Mouse (Mus musculus) MEL (cell line): ENCODE data around the gene Cog6. TPM values are rescaled to one million over a fixed set of nuclear protein-coding genes. Genes with fewer than 3 reads are reported as not detected.

Experiments
- DNase-seq: peaks from one replicate; pipeline ENCODE4 v3.0.0; 2011; ENCODE audit warnings: low read depth, low spot score
- H3K27ac ChIP-seq: 2 replicates; pipeline ENCODE4 v1.5.1; 2012; ENCODE audit warnings: low read depth, mild to moderate bottlenecking, control low read depth, low read length, moderate library complexity; ENCODE audit not compliant: control insufficient read depth
- H3K27me3 ChIP-seq, 2 experiments: fragments of 150-350 bp in 1 of 2; sonication (generic) in 1 of 2; 2 replicates each; pipeline ENCODE4 v1.6.1; 2012; ENCODE audit warnings: low read length in 2 of 2, mild to moderate bottlenecking in 2 of 2, improper control_type of control experiment in 1 of 2, moderate library complexity in 1 of 2; ENCODE audit not compliant: insufficient read depth in 2 of 2, control insufficient read depth in 1 of 2
- H3K36me3 ChIP-seq, 2 experiments: 2 replicates each; pipeline ENCODE4 v1.6.1; 2012 to 2014; ENCODE audit warnings: low read length in 2 of 2, improper control_type of control experiment in 1 of 2, inconsistent platforms in 1 of 2, mild to moderate bottlenecking in 1 of 2; ENCODE audit not compliant: insufficient read depth in 2 of 2, control insufficient read depth in 1 of 2
- H3K4me1 ChIP-seq, 2 experiments: fragments of 150-350 bp in 1 of 2; sonication (generic) in 1 of 2; 2 replicates each; pipeline ENCODE4 v1.6.1; 2012; ENCODE audit warnings: low read length in 2 of 2, improper control_type of control experiment in 1 of 2, mild to moderate bottlenecking in 1 of 2; ENCODE audit not compliant: insufficient read depth in 2 of 2, control insufficient read depth in 1 of 2
- H3K4me3 ChIP-seq, 2 experiments: fragments of 150-350 bp in 1 of 2; sonication (generic) in 1 of 2; 2 replicates each; pipeline ENCODE4 v1.5.1; 2012; ENCODE audit warnings: low read depth in 2 of 2, low read length in 2 of 2, mild to moderate bottlenecking in 2 of 2, moderate library complexity in 2 of 2, control low read depth in 1 of 2, improper control_type of control experiment in 1 of 2; ENCODE audit not compliant: control insufficient read depth in 1 of 2, insufficient read depth in 1 of 2
- H3K79me2 ChIP-seq: 2 replicates; pipeline ENCODE4 v1.6.1; 2012; ENCODE audit warnings: mild to moderate bottlenecking, low read length, moderate library complexity; ENCODE audit not compliant: control insufficient read depth, poor library complexity, insufficient read depth
- H3K9ac ChIP-seq: 2 replicates; pipeline ENCODE4 v1.6.1; 2012; ENCODE audit warnings: low read depth, mild to moderate bottlenecking, control low read depth, low read length, moderate library complexity; ENCODE audit not compliant: control insufficient read depth, poor library complexity, severe bottlenecking
- H3K9me3 ChIP-seq: fragments of 150-350 bp; sonication (generic); replicated peaks from 2 replicates; pipeline ENCODE4 v1.6.1; 2012; ENCODE audit warnings: mild to moderate bottlenecking, low read length, improper control_type of control experiment, moderate library complexity; ENCODE audit not compliant: insufficient read depth
- BHLHE40 ChIP-seq: IDR thresholded peaks from 2 replicates; pipeline ENCODE4 v1.6.1; 2012; ENCODE audit warnings: low read depth, mild to moderate bottlenecking, inconsistent platforms, low read length, improper control_type of control experiment, borderline replicate concordance
- CHD2 ChIP-seq: IDR thresholded peaks from 2 replicates; pipeline ENCODE4 v1.6.1; 2011; ENCODE audit warnings: low read length, improper control_type of control experiment
- E2F4 ChIP-seq: IDR thresholded peaks from 2 replicates; pipeline ENCODE4 v1.6.1; 2011; ENCODE audit warnings: low read depth, low read length, improper control_type of control experiment, borderline replicate concordance
- ELF1 ChIP-seq: IDR thresholded peaks from 2 replicates; pipeline ENCODE4 v1.6.1; 2014; ENCODE audit warnings: low read depth, mild to moderate bottlenecking, inconsistent platforms, low read length, improper control_type of control experiment, moderate library complexity
- EP300 ChIP-seq, 2 experiments: IDR thresholded peaks; 2 replicates each; pipeline ENCODE4 v1.6.1; 2011; ENCODE audit warnings: improper control_type of control experiment in 2 of 2, low read length in 2 of 2, low read depth in 1 of 2, mild to moderate bottlenecking in 1 of 2
- ETS1 ChIP-seq: IDR thresholded peaks from 2 replicates; pipeline ENCODE4 v1.6.1; 2012; ENCODE audit warnings: low read depth, mild to moderate bottlenecking, inconsistent platforms, low read length, improper control_type of control experiment, moderate library complexity
- GABPA ChIP-seq: IDR thresholded peaks from 2 replicates; pipeline ENCODE4 v1.6.1; 2012; ENCODE audit warnings: low read depth, mild to moderate bottlenecking, inconsistent platforms, low read length, improper control_type of control experiment, moderate library complexity
- GATA1 ChIP-seq: IDR thresholded peaks from 2 replicates; pipeline ENCODE4 v1.6.1; 2011; ENCODE audit warnings: low read depth, low read length, improper control_type of control experiment
- HCFC1 ChIP-seq: IDR thresholded peaks from 2 replicates; pipeline ENCODE4 v1.6.1; 2012; ENCODE audit warnings: low read depth, mild to moderate bottlenecking, inconsistent platforms, low read length, improper control_type of control experiment, moderate library complexity
- JUND ChIP-seq: IDR thresholded peaks from 2 replicates; pipeline ENCODE4 v1.6.1; 2011; ENCODE audit warnings: low read depth, mild to moderate bottlenecking, improper control_type of control experiment, low read length
- KAT2A ChIP-seq: conservative IDR thresholded peaks from 2 replicates; pipeline ENCODE4 v1.6.1; 2012; ENCODE audit warnings: low read depth, low read length, improper control_type of control experiment, inconsistent platforms
- MAX ChIP-seq: IDR thresholded peaks from 2 replicates; pipeline ENCODE4 v1.6.1; 2011; ENCODE audit warnings: low read length, improper control_type of control experiment
- MEF2A ChIP-seq: IDR thresholded peaks from 2 replicates; pipeline ENCODE4 v1.6.1; 2014; ENCODE audit warnings: low read depth, mild to moderate bottlenecking, inconsistent platforms, low read length, improper control_type of control experiment; ENCODE audit not compliant: poor library complexity, insufficient replicate concordance, severe bottlenecking; ENCODE audit errors: extremely low read depth
- MXI1 ChIP-seq: IDR thresholded peaks from 2 replicates; pipeline ENCODE4 v1.6.1; 2011; ENCODE audit warnings: mild to moderate bottlenecking, low read depth, low read length, improper control_type of control experiment
- MYB ChIP-seq: IDR thresholded peaks from 2 replicates; pipeline ENCODE4 v1.6.1; 2011; ENCODE audit warnings: mild to moderate bottlenecking, low read depth, low read length, improper control_type of control experiment
- MYC ChIP-seq: IDR thresholded peaks from 2 replicates; pipeline ENCODE4 v1.6.1; 2011; ENCODE audit warnings: low read depth, mild to moderate bottlenecking, low read length, improper control_type of control experiment, moderate library complexity
- NELFE ChIP-seq: IDR thresholded peaks from 2 replicates; pipeline ENCODE4 v1.6.1; 2011; ENCODE audit warnings: low read depth, low read length, improper control_type of control experiment
- NRF1 ChIP-seq: IDR thresholded peaks from 2 replicates; pipeline ENCODE4 v1.6.1; 2014; ENCODE audit warnings: low read depth, mild to moderate bottlenecking, inconsistent platforms, low read length, improper control_type of control experiment, moderate library complexity; ENCODE audit not compliant: poor library complexity, insufficient read depth, severe bottlenecking
- POLR2A ChIP-seq, 2 experiments: IDR thresholded peaks; 2 replicates each; pipeline ENCODE4 v1.6.1; 2011 to 2012; ENCODE audit warnings: low read length in 2 of 2, mild to moderate bottlenecking in 2 of 2, control low read depth in 1 of 2, improper control_type of control experiment in 1 of 2, low read depth in 1 of 2, moderate library complexity in 1 of 2; ENCODE audit not compliant: control insufficient read depth in 1 of 2, insufficient read depth in 1 of 2, poor library complexity in 1 of 2
- POLR2AphosphoS5 ChIP-seq: IDR thresholded peaks from 2 replicates; pipeline ENCODE4 v1.6.1; 2012; ENCODE audit warnings: low read depth, borderline replicate concordance, mild to moderate bottlenecking, inconsistent platforms, low read length, moderate library complexity, mixed read lengths
- RAD21 ChIP-seq: IDR thresholded peaks from 2 replicates; pipeline ENCODE4 v1.6.1; 2011; ENCODE audit warnings: mild to moderate bottlenecking, low read depth, low read length, improper control_type of control experiment
- RCOR1 ChIP-seq: IDR thresholded peaks from 2 replicates; pipeline ENCODE4 v1.6.1; 2012; ENCODE audit warnings: low read depth, mild to moderate bottlenecking, inconsistent platforms, low read length, improper control_type of control experiment
- SMC3 ChIP-seq: IDR thresholded peaks from 2 replicates; pipeline ENCODE4 v1.6.1; 2011; ENCODE audit warnings: low read depth, low read length, improper control_type of control experiment
- TCF12 ChIP-seq: IDR thresholded peaks from 2 replicates; pipeline ENCODE4 v1.6.1; 2014; ENCODE audit warnings: low read depth, mild to moderate bottlenecking, inconsistent platforms, low read length, improper control_type of control experiment, moderate library complexity
- UBTF ChIP-seq: IDR thresholded peaks from 2 replicates; pipeline ENCODE4 v1.6.1; 2012; ENCODE audit warnings: low read depth, mild to moderate bottlenecking, inconsistent platforms, low read length, improper control_type of control experiment, moderate library complexity, borderline replicate concordance; ENCODE audit not compliant: insufficient read depth
- ZKSCAN1 ChIP-seq: IDR thresholded peaks from 2 replicates; pipeline ENCODE4 v1.6.1; 2012; ENCODE audit warnings: low read depth, mild to moderate bottlenecking, inconsistent platforms, low read length, improper control_type of control experiment, moderate library complexity
- ZMIZ1 ChIP-seq: IDR thresholded peaks from 2 replicates; pipeline ENCODE4 v1.6.1; 2012; ENCODE audit warnings: low read depth, mild to moderate bottlenecking, inconsistent platforms, low read length, improper control_type of control experiment, moderate library complexity
- polyA plus RNA-seq, 2 experiments: library from polyadenylated mRNA; stranded (reverse) in 1 of 2; unstranded in 1 of 2; fragments of >175 nt in 1 of 2; fragments of >200 nt in 1 of 2; gene quantifications; 2 replicates each; pipeline versions ENCODE4 v1.2.1 to v1.2.4; 2012; ENCODE audit warnings: low replicate concordance in 2 of 2, low read depth in 1 of 2; ENCODE audit not compliant: insufficient read length in 2 of 2, insufficient read depth in 1 of 2, missing spikeins in 1 of 2
- total RNA-seq: library from RNA; depleted of rRNA; stranded (reverse); fragments of 300-350 nt; gene quantifications from 2 replicates; pipeline ENCODE4 v1.2.3, GENCODE M21; 2012

Cog6 gene
- total and polyA plus RNA-seq, 3 experiments = 15.6 to 21.6 TPM; not detected in 1

DNA sequence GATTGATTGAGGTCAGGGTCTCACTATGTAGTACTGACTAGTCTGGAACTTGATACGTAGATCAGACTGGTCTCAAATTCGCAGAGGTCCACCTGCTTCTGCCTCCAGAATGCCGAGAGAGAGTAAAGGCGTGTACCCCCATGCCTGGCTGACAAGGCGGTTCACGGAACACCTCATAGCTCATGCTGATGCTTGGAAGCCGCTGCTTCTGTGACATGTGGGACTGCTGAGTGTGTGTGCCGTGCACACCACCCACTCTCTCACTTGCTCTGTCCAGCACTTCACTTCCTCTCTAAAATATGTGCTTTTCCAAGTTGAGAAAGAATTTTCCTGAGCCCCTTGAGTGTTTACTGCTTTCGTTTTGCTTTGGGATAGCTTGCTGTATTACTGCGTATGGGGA, 39.4 kb upstream of the Cog6 start:
- Histone ChIP-seq H3K27me3 (no peaks in the 10 kb centered on the region; a peak in 1 of 4 replicates), H3K27ac (no peak overlapping the region), H3K4me1 (no peaks in the 10 kb centered on the region), H3K9ac (no peak overlapping the region), H3K4me3 (no peak overlapping the region), H3K36me3 (no peaks in the 10 kb centered on the region), H3K79me2 (no peaks in the 10 kb centered on the region), H3K9me3 (no peaks in the 10 kb centered on the region)
- no peak for TF ChIP-seq NELFE
- TF ChIP-seq UBTF = no peak
- TF ChIP-seq GATA1 = no peak
- no peak for TF ChIP-seq MXI1
- no peak for TF ChIP-seq RCOR1
- TF ChIP-seq ETS1 = no peak
- no peak for TF ChIP-seq CHD2
- TF ChIP-seq ZMIZ1 = no peak
- no peak for TF ChIP-seq ZKSCAN1
- no peak for TF ChIP-seq MYC
- TF ChIP-seq RAD21 = no peak
- TF ChIP-seq E2F4 = no peak
- TF ChIP-seq POLR2A (IDR thresholded peaks at IDR 0.05; ENCODE audit: control insufficient read depth in 1 of 2, insufficient read depth in 1 of 2, low read depth in 1 of 2, low read length in 2 of 2, poor library complexity in 1 of 2) = no peak
- TF ChIP-seq SMC3 = no peak
- TF ChIP-seq TCF12 = no peak
- no peak for TF ChIP-seq MYB
- no peak for TF ChIP-seq ELF1
- no peak for TF ChIP-seq EP300 (IDR thresholded peaks at IDR 0.05; ENCODE audit: low read depth in 1 of 2, low read length in 2 of 2)
- no peak for DNase-seq

DNA sequence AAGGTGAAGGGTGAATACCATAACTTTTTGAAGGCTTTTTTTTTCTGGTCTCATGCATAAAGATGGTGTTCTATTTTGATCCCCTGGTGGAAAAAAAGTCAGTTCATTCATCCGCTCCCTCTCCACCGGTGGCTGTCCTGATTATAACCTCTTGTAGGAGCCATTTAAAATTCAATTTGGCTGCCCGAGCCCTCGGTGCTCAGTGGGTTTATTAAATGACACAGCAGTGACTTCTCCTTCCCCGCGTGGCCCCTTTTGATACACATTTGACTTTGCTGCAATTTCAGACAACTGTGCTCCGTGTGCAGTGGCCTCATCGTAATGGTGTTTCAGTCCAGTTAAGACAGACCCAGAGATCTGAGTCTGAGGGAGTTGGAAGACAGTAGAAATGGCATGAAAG, 35.3 kb upstream of the Cog6 start:
- Histone ChIP-seq H3K4me3 (no peak overlapping the region), H3K36me3 (no peaks in the 10 kb centered on the region), H3K9me3 (no peaks in the 10 kb centered on the region), H3K79me2 (no peaks in the 10 kb centered on the region), H3K4me1 (no peaks in the 10 kb centered on the region), H3K9ac (no peak overlapping the region), H3K27ac (no peak overlapping the region), H3K27me3 (no peaks in the 10 kb centered on the region; a peak in 2 of 4 replicates)
- DNase-seq = no peak
- TF ChIP-seq JUND = no peak
- TF ChIP-seq MYB = no peak
- no peak for TF ChIP-seq RAD21
- no peak for TF ChIP-seq BHLHE40
- TF ChIP-seq MXI1 = no peak
- no peak for TF ChIP-seq EP300 (IDR thresholded peaks at IDR 0.05; ENCODE audit: low read depth in 1 of 2, low read length in 2 of 2)
- no peak for TF ChIP-seq ETS1
- TF ChIP-seq MAX = no peak
- no peak for TF ChIP-seq CHD2
- no peak for TF ChIP-seq UBTF
- TF ChIP-seq MEF2A = no peak
- TF ChIP-seq KAT2A = no peak
- no peak for TF ChIP-seq NELFE
- TF ChIP-seq RCOR1 = no peak
- TF ChIP-seq NRF1 = no peak
- no peak for TF ChIP-seq ZMIZ1
- no peak for TF ChIP-seq GABPA
- TF ChIP-seq HCFC1 = no peak
- no peak for TF ChIP-seq POLR2AphosphoS5
